Mouse (Mus musculus) MEL (cell line): Measurements from ENCODE around the gene Usp44. TPM values are rescaled to one million over a fixed set of nuclear protein-coding genes. Genes with fewer than 3 reads are reported as not detected.

Source experiments
- DNase-seq: peaks from one replicate; pipeline ENCODE4 v3.0.0; 2011; ENCODE audit warnings: low read depth, low spot score
- H3K27ac ChIP-seq: 2 replicates; pipeline ENCODE4 v1.5.1; 2012; ENCODE audit warnings: low read depth, mild to moderate bottlenecking, control low read depth, low read length, moderate library complexity; ENCODE audit not compliant: control insufficient read depth
- H3K27me3 ChIP-seq, 2 experiments: fragments of 150-350 bp in 1 of 2; sonication (generic) in 1 of 2; 2 replicates each; pipeline ENCODE4 v1.6.1; 2012; ENCODE audit warnings: low read length in 2 of 2, mild to moderate bottlenecking in 2 of 2, improper control_type of control experiment in 1 of 2, moderate library complexity in 1 of 2; ENCODE audit not compliant: insufficient read depth in 2 of 2, control insufficient read depth in 1 of 2
- H3K36me3 ChIP-seq, 2 experiments: 2 replicates each; pipeline ENCODE4 v1.6.1; 2012 to 2014; ENCODE audit warnings: low read length in 2 of 2, improper control_type of control experiment in 1 of 2, inconsistent platforms in 1 of 2, mild to moderate bottlenecking in 1 of 2; ENCODE audit not compliant: insufficient read depth in 2 of 2, control insufficient read depth in 1 of 2
- H3K4me1 ChIP-seq, 2 experiments: fragments of 150-350 bp in 1 of 2; sonication (generic) in 1 of 2; 2 replicates each; pipeline ENCODE4 v1.6.1; 2012; ENCODE audit warnings: low read length in 2 of 2, improper control_type of control experiment in 1 of 2, mild to moderate bottlenecking in 1 of 2; ENCODE audit not compliant: insufficient read depth in 2 of 2, control insufficient read depth in 1 of 2
- H3K4me3 ChIP-seq, 2 experiments: fragments of 150-350 bp in 1 of 2; sonication (generic) in 1 of 2; 2 replicates each; pipeline ENCODE4 v1.5.1; 2012; ENCODE audit warnings: low read depth in 2 of 2, low read length in 2 of 2, mild to moderate bottlenecking in 2 of 2, moderate library complexity in 2 of 2, control low read depth in 1 of 2, improper control_type of control experiment in 1 of 2; ENCODE audit not compliant: control insufficient read depth in 1 of 2, insufficient read depth in 1 of 2
- H3K79me2 ChIP-seq: 2 replicates; pipeline ENCODE4 v1.6.1; 2012; ENCODE audit warnings: mild to moderate bottlenecking, low read length, moderate library complexity; ENCODE audit not compliant: control insufficient read depth, poor library complexity, insufficient read depth
- H3K9ac ChIP-seq: 2 replicates; pipeline ENCODE4 v1.6.1; 2012; ENCODE audit warnings: low read depth, mild to moderate bottlenecking, control low read depth, low read length, moderate library complexity; ENCODE audit not compliant: control insufficient read depth, poor library complexity, severe bottlenecking
- H3K9me3 ChIP-seq: fragments of 150-350 bp; sonication (generic); replicated peaks from 2 replicates; pipeline ENCODE4 v1.6.1; 2012; ENCODE audit warnings: mild to moderate bottlenecking, low read length, improper control_type of control experiment, moderate library complexity; ENCODE audit not compliant: insufficient read depth
- BHLHE40 ChIP-seq: IDR thresholded peaks from 2 replicates; pipeline ENCODE4 v1.6.1; 2012; ENCODE audit warnings: low read depth, mild to moderate bottlenecking, inconsistent platforms, low read length, improper control_type of control experiment, borderline replicate concordance
- CHD1 ChIP-seq: IDR thresholded peaks from 2 replicates; pipeline ENCODE4 v1.6.1; 2012; ENCODE audit warnings: low read depth, mild to moderate bottlenecking, inconsistent platforms, low read length, improper control_type of control experiment
- CTCF ChIP-seq, 3 experiments: IDR thresholded peaks in 2 of 3; conservative IDR thresholded peaks in 1 of 3; 2 replicates each; pipeline ENCODE4 v1.5.1; 2011 to 2012; ENCODE audit warnings: low read length in 3 of 3, low read depth in 2 of 3, mild to moderate bottlenecking in 2 of 3, improper control_type of control experiment in 1 of 3, inconsistent platforms in 1 of 3, mixed read lengths in 1 of 3, moderate library complexity in 1 of 3; ENCODE audit not compliant: control insufficient read depth in 1 of 3, insufficient read depth in 1 of 3, poor library complexity in 1 of 3, severe bottlenecking in 1 of 3
- EP300 ChIP-seq, 2 experiments: IDR thresholded peaks; 2 replicates each; pipeline ENCODE4 v1.6.1; 2011; ENCODE audit warnings: improper control_type of control experiment in 2 of 2, low read length in 2 of 2, low read depth in 1 of 2, mild to moderate bottlenecking in 1 of 2
- GATA1 ChIP-seq: IDR thresholded peaks from 2 replicates; pipeline ENCODE4 v1.6.1; 2011; ENCODE audit warnings: low read depth, low read length, improper control_type of control experiment
- JUND ChIP-seq: IDR thresholded peaks from 2 replicates; pipeline ENCODE4 v1.6.1; 2011; ENCODE audit warnings: low read depth, mild to moderate bottlenecking, improper control_type of control experiment, low read length
- MAX ChIP-seq: IDR thresholded peaks from 2 replicates; pipeline ENCODE4 v1.6.1; 2011; ENCODE audit warnings: low read length, improper control_type of control experiment
- MYB ChIP-seq: IDR thresholded peaks from 2 replicates; pipeline ENCODE4 v1.6.1; 2011; ENCODE audit warnings: mild to moderate bottlenecking, low read depth, low read length, improper control_type of control experiment
- MYC ChIP-seq: IDR thresholded peaks from 2 replicates; pipeline ENCODE4 v1.6.1; 2011; ENCODE audit warnings: low read depth, mild to moderate bottlenecking, low read length, improper control_type of control experiment, moderate library complexity
- NRF1 ChIP-seq: IDR thresholded peaks from 2 replicates; pipeline ENCODE4 v1.6.1; 2014; ENCODE audit warnings: low read depth, mild to moderate bottlenecking, inconsistent platforms, low read length, improper control_type of control experiment, moderate library complexity; ENCODE audit not compliant: poor library complexity, insufficient read depth, severe bottlenecking
- RCOR1 ChIP-seq: IDR thresholded peaks from 2 replicates; pipeline ENCODE4 v1.6.1; 2012; ENCODE audit warnings: low read depth, mild to moderate bottlenecking, inconsistent platforms, low read length, improper control_type of control experiment
- SIN3A ChIP-seq: IDR thresholded peaks from 2 replicates; pipeline ENCODE4 v1.6.1; 2012; ENCODE audit warnings: low read length, improper control_type of control experiment, inconsistent platforms
- SMC3 ChIP-seq: IDR thresholded peaks from 2 replicates; pipeline ENCODE4 v1.6.1; 2011; ENCODE audit warnings: low read depth, low read length, improper control_type of control experiment
- TAL1 ChIP-seq: IDR thresholded peaks from 2 replicates; pipeline ENCODE4 v1.6.1; 2012; ENCODE audit warnings: mild to moderate bottlenecking, inconsistent platforms, low read length, moderate library complexity, mixed read lengths
- UBTF ChIP-seq: IDR thresholded peaks from 2 replicates; pipeline ENCODE4 v1.6.1; 2012; ENCODE audit warnings: low read depth, mild to moderate bottlenecking, inconsistent platforms, low read length, improper control_type of control experiment, moderate library complexity, borderline replicate concordance; ENCODE audit not compliant: insufficient read depth
- ZMIZ1 ChIP-seq: IDR thresholded peaks from 2 replicates; pipeline ENCODE4 v1.6.1; 2012; ENCODE audit warnings: low read depth, mild to moderate bottlenecking, inconsistent platforms, low read length, improper control_type of control experiment, moderate library complexity
- polyA plus RNA-seq, 2 experiments: library from polyadenylated mRNA; stranded (reverse) in 1 of 2; unstranded in 1 of 2; fragments of >175 nt in 1 of 2; fragments of >200 nt in 1 of 2; gene quantifications; 2 replicates each; pipeline versions ENCODE4 v1.2.1 to v1.2.4; 2012; ENCODE audit warnings: low replicate concordance in 2 of 2, low read depth in 1 of 2; ENCODE audit not compliant: insufficient read length in 2 of 2, insufficient read depth in 1 of 2, missing spikeins in 1 of 2
- total RNA-seq: library from RNA; depleted of rRNA; stranded (reverse); fragments of 300-350 nt; gene quantifications from 2 replicates; pipeline ENCODE4 v1.2.3, GENCODE M21; 2012

Gene Usp44
- total and polyA plus RNA-seq, 3 experiments: 0.12 to 1.4 TPM; not detected in 1

DNA sequence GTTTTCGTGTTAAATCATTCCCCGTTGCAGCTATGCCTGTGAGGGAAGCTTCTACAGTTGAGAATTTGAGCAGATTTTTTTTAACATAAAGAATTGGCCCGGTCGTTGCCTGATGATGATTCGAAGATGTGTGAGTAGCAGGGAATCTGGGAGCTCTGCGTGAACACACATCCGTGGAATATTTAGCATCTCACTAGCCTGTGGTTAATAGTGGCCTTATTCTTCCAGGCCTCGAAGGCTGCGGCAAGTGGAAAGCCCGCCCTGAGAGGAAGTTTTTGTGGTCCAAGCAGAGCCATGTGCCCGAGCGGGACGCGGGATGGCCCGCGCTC lies 2.0 kb downstream of the Usp44 start:
- peaks cover 0 to 3% of the 10 kb centered on the region in 2 experiments; a peak in 1 of 4 replicates for H3K36me3 ChIP-seq
- no peaks in the 10 kb centered on the region; a peak in 1 of 4 replicates for H3K4me1 ChIP-seq
- H3K9ac ChIP-seq: no peak overlapping the region
- H3K4me3 ChIP-seq: peak overlapping the region; percentile 78 to 92; a peak in 3 of 4 replicates
- H3K79me2 ChIP-seq: no peaks in the 10 kb centered on the region
- H3K9me3 ChIP-seq: no peaks in the 10 kb centered on the region
- H3K27ac ChIP-seq: no peak overlapping the region
- peaks cover 11 to 27% of the 10 kb centered on the region in 2 experiments for H3K27me3 ChIP-seq
- no peak for DNase-seq
- TF ChIP-seq TAL1 (no peak), ZMIZ1 (no peak), JUND (no peak), CHD1 (no peak), MAX (no peak), CTCF (IDR thresholded peaks at IDR 0.05 in 2 of 3, conservative IDR thresholded peaks at IDR 0.05 in 1 of 3; ENCODE audit: control insufficient read depth in 1 of 3, insufficient read depth in 1 of 3, low read depth in 2 of 3, low read length in 3 of 3, poor library complexity in 1 of 3, severe bottlenecking in 1 of 3) (no peak), MYC (no peak), UBTF (no peak), NRF1 (no peak), MYB (no peak), GATA1 (no peak), BHLHE40 (no peak), EP300 (IDR thresholded peaks at IDR 0.05; ENCODE audit: low read depth in 1 of 2, low read length in 2 of 2) (no peak), SIN3A (no peak)

DNA sequence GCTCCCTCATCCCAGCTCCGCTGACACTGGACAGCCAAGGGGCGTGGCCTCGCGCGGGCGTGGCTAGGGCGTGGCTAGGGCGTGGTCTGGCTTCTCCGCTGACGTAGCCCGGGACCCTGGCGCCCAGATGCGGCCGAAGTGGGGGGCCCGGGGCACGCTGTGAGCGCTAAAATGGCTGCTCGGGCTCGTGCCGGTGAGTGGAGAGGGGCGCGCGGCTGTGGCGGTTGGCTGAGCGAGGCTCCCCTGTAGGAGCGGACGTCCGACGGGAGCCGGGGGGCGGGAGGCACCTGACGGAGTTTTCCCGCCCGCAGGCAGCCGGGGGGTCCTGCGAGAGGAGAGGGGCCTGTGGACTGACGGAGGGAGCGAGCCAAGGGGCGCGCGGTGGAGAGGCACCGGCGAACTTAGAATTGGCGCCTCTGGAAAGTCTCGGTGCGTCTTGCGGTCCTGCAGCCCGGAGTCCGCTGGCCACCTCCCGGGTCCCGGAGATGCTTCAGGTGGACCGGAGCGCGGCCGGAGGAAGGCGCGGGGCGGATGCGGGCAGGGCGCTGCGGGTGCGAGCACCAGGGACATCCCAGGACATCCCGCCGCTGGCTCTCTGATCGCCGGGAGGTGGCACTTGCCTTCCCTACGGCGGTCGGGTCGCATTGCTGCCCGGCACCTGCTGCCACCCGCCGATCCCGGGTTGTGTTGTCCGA lies 2.5 kb downstream of the Usp44 start:
- Histone ChIP-seq H3K79me2 (no peaks in the 10 kb centered on the region), H3K27ac (no peak overlapping the region), H3K36me3 (peaks cover 0 to 3% of the 10 kb centered on the region in 2 experiments; a peak in 1 of 4 replicates), H3K9me3 (no peaks in the 10 kb centered on the region), H3K4me3 (peak overlapping the region; percentile 78 to 92), H3K9ac (peak overlapping the region; percentile 64), H3K4me1 (no peaks in the 10 kb centered on the region; a peak in 1 of 4 replicates), H3K27me3 (peaks cover 11 to 27% of the 10 kb centered on the region in 2 experiments)
- peak; percentile 68 for DNase-seq
- TF ChIP-seq SMC3 (0 out of 2 replicates have a peak, but pooled peaks have one; percentile 3), RCOR1 (no peak)
